Mouse (Mus musculus) large intestine, adult 2 months (tissue): ENCODE results near the gene Sgf29. TPM values are rescaled to one million over a fixed set of nuclear protein-coding genes. Genes with fewer than 3 reads are reported as not detected.

Experiments used
- DNase-seq: peaks from one replicate; pipeline ENCODE4 v3.0.0-alpha.2; 2012; ENCODE audit warnings: low read depth, low spot score
- WGBS: fragments of 180-500 bp; shearing (Covaris S2); methylation state at CpG from one replicate; pipeline ENCODE4 v1.1.7; 2018; 5-methylcytosine and 5-hydroxymethylcytosine counted together
- polyA plus RNA-seq: library from polyadenylated mRNA; depleted of rRNA; stranded (reverse); fragments of >200 nt; gene quantifications from 2 replicates; pipeline ENCODE4 v1.2.3, GENCODE M21; 2012; rRNA removed

The Sgf29 gene
- 27.6 and 30.2 TPM in 2 replicates for polyA plus RNA-seq

- DNase-seq = no peak
- 1% methylated on average over 57 of the region's 57 CpGs for WGBS
Observed at GRCm38 (mm10) chr7:126649231-126650051, at the start of gene Sgf29. TSS of gene Sgf29 (plus strand) at chr7:126649309.

GRCm38 (mm10) chr7:126601896-126602295 is 47.2 kb upstream of the Sgf29 start:
- no peak for DNase-seq
- WGBS = 24% methylated on average over 5 of the region's 5 CpGs

DNA sequence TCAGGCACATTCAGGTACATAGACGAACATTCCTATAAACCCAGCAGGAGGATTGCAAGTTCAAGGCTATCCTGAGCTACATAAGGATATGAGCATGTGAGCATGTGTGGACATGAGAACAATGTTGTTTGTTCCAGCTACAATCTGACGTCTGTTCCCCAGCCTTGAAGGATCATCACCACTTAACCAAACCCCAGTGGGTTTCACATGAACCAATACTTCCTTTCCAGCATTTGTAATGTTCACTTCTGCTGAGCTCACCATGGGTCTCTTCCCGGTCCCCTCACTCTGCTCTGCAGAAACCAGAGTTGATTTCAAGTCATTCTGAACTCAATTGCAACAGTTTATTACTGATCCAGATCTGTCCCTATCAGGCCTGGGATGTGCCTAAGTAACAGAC is 46.5 kb upstream of the Sgf29 start:
- 83% methylated on average over 3 of the region's 3 CpGs for WGBS
- DNase-seq = no peak

DNA sequence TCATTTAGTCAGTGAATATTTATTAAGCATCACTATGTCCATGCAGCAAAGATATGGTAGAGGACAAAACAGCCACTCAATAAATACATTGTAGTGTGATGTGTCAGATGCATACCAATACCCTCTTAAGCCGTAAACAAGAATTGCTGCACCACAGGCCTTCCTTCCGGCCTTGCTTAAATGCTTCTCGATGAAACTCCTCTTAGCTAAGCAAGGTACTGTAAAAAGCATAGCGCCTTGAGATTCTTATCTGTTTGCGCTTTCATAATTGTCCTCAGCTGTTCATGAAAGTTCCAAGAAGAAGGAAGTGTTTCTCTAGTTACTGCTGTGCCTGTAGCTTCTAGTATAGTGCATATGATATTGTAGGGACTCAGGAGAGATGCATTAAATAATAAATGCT is 42.5 kb upstream of the Sgf29 start:
- DNase-seq = no peak
- 22% methylated on average over 5 of the region's 5 CpGs for WGBS

DNA sequence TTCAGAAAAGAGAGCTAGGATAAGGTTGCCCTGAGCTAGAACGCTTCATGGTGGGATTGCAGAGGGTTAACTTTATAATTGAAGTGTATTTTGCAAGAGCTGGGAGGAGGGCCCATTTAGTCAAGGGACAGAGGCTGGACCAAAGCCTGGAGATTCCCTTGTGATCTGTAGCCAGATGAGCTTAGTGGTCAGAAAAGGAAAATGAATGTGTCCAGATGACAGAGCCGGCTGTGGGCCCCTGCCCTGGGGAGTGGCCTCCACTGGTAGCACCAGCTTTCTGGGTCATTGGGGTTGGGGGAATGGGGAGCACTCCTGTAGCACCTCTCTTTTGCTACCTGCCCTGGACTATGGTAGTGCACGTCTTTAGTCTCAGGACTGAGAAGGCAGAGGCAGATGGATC is 42.0 kb upstream of the Sgf29 start:
- DNase-seq = no peak
- 52% methylated on average over 3 of the region's 3 CpGs for WGBS

DNA sequence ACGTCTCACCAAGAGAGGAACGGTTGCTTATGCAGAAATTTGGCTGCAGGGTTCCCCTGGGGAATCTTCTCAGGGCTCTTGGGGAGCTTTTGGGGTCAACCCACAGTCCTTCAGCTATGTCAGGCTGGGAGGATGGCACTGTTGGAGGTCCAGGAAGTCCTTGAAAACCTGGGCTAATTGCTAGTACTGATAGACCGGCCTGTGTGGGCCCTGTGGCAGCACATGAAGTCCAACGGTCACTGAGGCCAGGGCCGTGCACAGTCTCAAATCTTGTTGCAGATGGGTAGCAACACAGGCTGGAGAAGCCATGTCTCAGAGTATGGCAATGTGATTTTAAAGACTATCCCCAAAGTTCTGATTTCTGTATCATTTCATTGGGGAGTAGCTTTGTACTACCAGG is 41.3 kb upstream of the Sgf29 start:
- DNase-seq = no peak
- WGBS = 79% methylated on average over 5 of the region's 5 CpGs

DNA sequence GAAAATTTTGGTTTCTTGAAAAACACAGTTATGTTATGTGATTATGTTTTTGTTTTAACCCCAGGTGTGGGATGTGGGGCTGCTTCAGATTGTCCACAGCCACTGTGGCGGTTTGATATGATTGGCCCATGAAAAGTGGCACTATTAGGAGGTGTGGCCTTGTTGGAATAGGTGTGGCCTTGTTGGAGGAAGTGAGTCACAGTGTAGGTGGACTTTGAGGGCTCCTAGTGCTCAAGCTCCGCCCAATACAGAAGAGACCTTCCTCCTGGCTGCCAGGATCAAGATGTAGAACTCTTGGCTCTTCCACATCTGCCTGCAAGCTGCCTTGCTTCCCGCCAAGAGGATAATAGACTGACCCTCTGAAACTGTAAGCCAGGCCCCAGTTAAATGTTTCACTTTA is 36.4 kb upstream of the Sgf29 start:
- WGBS = 93% methylated on average over 3 of the region's 3 CpGs
- no peak for DNase-seq

GRCm38 (mm10) chr7:126616707-126617106 is 32.4 kb upstream of the Sgf29 start:
- no peak for DNase-seq
- WGBS = 80% methylated on average over 3 of the region's 3 CpGs

GRCm38 (mm10) chr7:126619559-126620275 is 29.4 kb upstream of the Sgf29 start:
- WGBS = 63% methylated on average over 10 of the region's 10 CpGs
- DNase-seq = no peak

DNA sequence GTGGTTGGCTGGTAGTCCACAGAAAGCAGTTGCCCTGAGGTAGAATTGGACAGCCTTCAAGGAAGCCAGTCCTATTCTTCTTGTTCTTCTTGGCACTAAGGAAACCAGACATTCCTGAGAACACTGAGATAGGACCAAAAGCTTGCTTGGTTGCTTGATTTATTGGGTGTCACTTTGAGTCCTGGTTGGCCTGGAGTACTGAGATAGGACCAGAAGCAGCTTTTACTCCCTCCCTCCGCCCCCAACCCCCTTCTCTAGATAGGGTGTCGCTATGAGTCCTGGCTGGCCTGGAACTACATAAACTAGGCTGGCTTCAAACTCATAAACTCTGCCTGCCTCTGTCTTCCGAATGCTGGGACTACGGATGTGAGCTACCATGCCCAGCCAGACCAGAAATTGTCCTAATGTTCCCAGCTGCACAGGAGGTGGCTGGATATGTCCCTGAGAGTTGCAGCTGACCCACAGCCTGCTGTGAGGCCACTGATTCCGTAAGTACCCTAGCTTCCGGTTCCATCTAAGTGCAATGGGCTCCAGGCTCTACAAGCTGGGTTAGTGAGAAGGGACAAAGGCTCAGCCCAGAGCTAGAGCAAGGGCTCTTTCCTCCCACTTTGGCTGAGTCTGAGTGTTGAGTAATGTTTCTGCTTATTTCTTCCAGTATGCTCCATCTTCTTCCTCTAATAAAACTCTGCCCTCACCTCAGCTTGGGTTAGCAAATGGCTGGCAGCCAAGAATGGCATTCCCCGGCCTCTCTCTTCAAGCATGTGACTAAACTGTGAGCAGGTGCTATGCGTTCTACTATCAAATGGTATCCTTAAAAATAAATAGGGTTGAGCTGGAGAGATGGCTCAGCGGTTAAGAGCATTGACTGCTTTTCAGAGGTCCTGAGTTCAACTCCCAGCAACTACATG is 27.4 kb upstream of the Sgf29 start:
- no peak for DNase-seq
- WGBS = 43% methylated on average over 9 of the region's 9 CpGs

- no peak for DNase-seq
- 50% methylated on average over 1 of the region's 1 CpGs for WGBS
Observed at GRCm38 (mm10) chr7:126623381-126623780, 25.7 kb upstream of the Sgf29 start.

DNA sequence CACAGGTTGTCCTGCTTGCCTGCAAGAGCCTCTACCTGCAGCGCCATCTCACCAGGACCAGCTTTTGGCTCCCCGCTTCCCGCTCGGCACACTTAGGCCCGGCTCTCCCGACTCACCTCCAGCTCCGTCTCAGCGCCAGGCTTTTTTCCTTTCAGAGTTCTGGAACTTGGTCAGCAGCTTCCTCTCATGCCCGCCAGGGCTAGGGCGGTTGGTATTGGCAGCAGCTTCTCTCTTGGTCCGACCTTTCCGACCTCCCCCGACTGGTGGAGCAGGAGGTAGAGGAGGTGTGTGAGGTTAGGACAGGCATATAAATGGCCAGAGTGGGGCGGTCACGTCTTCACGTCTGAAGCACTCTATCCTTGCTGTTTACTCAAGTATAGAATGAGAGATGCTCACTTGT is 24.3 kb upstream of the Sgf29 start:
- 66% methylated on average over 16 of the region's 16 CpGs for WGBS
- no peak for DNase-seq

GRCm38 (mm10) chr7:126625369-126625768 is 23.7 kb upstream of the Sgf29 start:
- 4% methylated on average over 6 of the region's 6 CpGs for WGBS
- no peak for DNase-seq

- DNase-seq = no peak
- WGBS = 55% methylated on average over 3 of the region's 3 CpGs
Observed at GRCm38 (mm10) chr7:126625807-126626600, 23.1 kb upstream of the Sgf29 start.

DNA sequence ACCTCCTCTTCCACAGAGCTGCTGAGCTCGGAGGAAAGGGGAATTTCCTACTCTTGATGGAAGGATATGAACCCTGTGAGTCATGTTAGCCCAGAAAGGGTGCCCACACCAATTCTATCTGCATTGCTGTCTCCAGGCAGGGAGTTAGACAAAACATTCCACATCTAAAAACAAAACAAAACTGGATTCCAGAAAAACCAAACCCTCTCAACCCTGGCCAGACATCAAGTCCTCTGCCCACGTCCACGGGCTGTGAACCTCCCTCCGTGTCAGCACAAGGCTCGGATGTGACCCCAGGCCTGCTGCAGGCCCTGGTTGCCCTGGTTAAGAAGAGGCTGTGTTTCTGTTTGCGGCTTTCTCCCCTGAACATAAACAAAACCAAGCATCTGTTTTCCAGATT is 21.0 kb upstream of the Sgf29 start:
- 65% methylated on average over 6 of the region's 6 CpGs for WGBS
- no peak for DNase-seq

DNA sequence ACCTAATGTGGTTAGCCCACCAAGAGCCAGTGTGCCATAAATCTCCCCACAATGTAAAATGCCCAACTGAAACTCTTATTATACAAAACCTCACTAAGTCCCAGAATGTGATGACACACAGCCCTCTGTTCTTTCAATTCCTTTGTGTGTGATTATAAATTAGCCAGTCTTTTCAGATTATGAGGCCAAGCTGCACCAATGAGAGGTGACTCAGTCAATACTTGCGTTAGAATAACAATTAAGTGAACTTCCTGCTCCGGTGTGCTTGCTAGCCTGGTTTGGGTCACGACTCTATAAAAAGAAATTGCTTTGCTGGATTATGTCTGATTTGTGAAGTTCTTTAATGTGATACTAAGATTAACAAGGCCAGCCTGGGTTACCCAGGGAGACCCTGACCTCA is 19.2 kb upstream of the Sgf29 start:
- 12% methylated on average over 3 of the region's 3 CpGs for WGBS
- DNase-seq = no peak

- 46% methylated on average over 4 of the region's 4 CpGs for WGBS
- no peak for DNase-seq
Observed at GRCm38 (mm10) chr7:126630824-126631518, 18.1 kb upstream of the Sgf29 start, which contains the start of gene Nupr1. TSS of gene Nupr1 (minus strand) at chr7:126630861.

GRCm38 (mm10) chr7:126632478-126632877 is 16.6 kb upstream of the Sgf29 start:
- WGBS = 44% methylated on average over 2 of the region's 2 CpGs
- DNase-seq = no peak

DNA sequence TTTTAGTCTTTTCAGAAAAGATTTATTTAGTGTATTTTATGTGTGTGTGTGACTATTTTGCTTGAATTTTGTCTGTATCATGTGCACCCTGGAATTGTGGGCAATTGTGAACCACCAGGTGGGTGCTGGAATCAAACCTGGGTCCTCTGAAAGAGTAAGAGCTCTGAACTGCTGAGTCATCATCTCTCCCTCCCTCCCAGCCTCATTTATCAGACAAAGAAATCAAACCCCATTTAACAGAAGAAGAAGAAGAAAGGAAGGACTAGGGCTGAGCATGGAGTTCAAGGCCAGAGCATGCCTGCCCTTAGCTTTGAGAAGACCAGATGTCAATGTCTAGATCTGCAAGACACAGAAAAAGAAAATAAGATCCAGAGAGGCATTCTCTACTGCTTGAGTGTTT is 13.7 kb upstream of the Sgf29 start:
- DNase-seq = no peak
